Mouse (Mus musculus) lung, adult 2 months (tissue): ENCODE measurements around the gene Cep295nl.

Source experiments
- CTCF ChIP-seq: fragments of 200-500 bp; IDR thresholded peaks from 2 replicates; pipeline ENCODE4 v1.5.1; 2011; ENCODE audit warnings: mild to moderate bottlenecking, low read length, control low read depth; ENCODE audit not compliant: insufficient read depth
- POLR2A ChIP-seq: fragments of 200-500 bp; IDR thresholded peaks from 2 replicates; pipeline ENCODE4 v1.6.1; 2011; ENCODE audit warnings: low read depth, mild to moderate bottlenecking, control low read depth, low read length, borderline replicate concordance; ENCODE audit errors: extremely low read depth

DNA sequence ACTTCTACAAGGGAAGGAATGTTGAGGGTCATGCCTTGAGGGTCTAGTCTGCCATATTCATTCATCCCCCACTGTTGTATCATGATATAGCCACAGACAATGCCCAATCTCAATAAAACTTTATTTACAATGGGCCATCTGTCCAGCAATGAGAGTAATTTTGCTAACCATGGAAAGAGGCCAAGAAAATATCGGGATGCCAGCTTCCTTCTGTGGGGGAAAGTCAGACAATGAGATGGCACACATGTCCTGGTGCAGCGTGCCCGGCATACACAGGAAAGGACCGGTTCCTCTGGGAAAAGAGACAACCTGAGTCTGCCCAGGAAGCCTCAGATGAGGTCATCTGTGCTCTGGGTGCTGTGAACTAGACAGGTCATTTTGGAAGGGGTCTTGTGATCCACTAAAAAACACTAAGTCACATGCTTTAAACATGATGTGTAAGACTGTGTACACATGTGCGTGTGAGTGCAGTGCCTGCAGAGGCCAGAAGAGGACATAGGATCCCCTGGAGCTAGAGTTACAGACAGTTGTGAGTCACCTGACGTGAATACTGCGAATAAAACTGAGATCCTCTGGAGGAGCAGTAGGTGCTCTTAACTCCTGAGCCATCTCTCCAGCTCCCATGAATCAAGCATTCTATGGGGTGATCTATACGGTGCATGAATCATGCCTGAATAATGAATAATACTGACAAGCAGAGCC is 4.2 kb upstream of the Cep295nl start:
- no peak for TF ChIP-seq CTCF
- no peak for TF ChIP-seq POLR2A
